Mouse (Mus musculus) E14TG2a.4 (cell line): ENCODE measurements around the gene Syn3.

Experiments used
- CTCF ChIP-seq: conservative IDR thresholded peaks from 2 replicates; pipeline ENCODE4 v1.5.1; 2014; ENCODE audit warnings: low read length
- NANOG ChIP-seq: IDR thresholded peaks from 2 replicates; pipeline ENCODE4 v1.6.1; 2014; ENCODE audit warnings: borderline replicate concordance, low read length, mixed read lengths
- POU5F1 ChIP-seq: IDR thresholded peaks from 2 replicates; pipeline ENCODE4 v1.6.1; 2014; ENCODE audit warnings: low read length, borderline replicate concordance

DNA sequence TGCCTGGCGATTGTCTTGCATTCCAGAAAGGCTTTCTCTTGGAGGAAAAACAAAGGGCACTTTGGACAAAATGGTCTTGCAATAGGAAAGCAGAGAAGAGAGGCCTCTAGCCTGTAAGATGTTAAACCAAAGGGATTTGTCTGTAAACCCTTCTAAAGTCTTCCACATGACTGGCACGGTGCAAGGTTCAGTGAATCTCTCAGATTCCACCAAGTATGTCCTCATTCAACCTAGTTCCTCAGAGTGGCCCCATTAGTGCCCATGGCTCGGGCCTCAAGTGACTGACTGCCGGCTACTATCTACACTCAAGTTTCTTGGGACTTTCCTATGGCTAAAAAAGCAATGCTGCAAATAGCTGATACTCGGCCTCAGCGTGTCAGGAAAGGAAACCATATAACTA, 200.4 kb downstream of the Syn3 start:
- TF ChIP-seq CTCF: no peak
- no peak for TF ChIP-seq POU5F1
- TF ChIP-seq NANOG: no peak
